Mouse (Mus musculus) hindbrain, embryonic 14.5 days (tissue): Measurements from ENCODE around the gene Tas2r119. TPM values are rescaled to one million over a fixed set of nuclear protein-coding genes. Genes with fewer than 3 reads are reported as not detected.
"Not testable (repeated sequence)": the region's sequence is repeated elsewhere in the genome, so short reads cannot be mapped to it uniquely, and the experiment has no call there.

Experiments
- ATAC-seq: fragments of 200-750 bp; cut with Nextera tagmentation; 2 replicates; pipeline ENCODE4 v1.8.0; 2017; ENCODE audit warnings: moderate number of reproducible peaks, mild to moderate bottlenecking, moderate TSS enrichment, moderate library complexity; ENCODE audit not compliant: low FRiP score
- DNase-seq: peaks from one replicate; pipeline ENCODE4 v3.0.0-alpha.2; 2015; ENCODE audit warnings: low spot score
- H3K27ac ChIP-seq: fragments of 300-500 bp; sonication (generic); 2 replicates; pipeline ENCODE4 v1.5.1; 2014; ENCODE audit warnings: mild to moderate bottlenecking, moderate library complexity
- H3K27me3 ChIP-seq: fragments of 300-500 bp; sonication (generic); 2 replicates; pipeline ENCODE4 v1.6.1; 2014; ENCODE audit warnings: mild to moderate bottlenecking, low read length, mixed read lengths; ENCODE audit not compliant: control insufficient read depth, insufficient read depth
- H3K36me3 ChIP-seq: fragments of 300-500 bp; sonication (generic); replicated peaks from 2 replicates; pipeline ENCODE4 v1.6.1; 2014; ENCODE audit not compliant: control insufficient read depth, insufficient read depth
- H3K4me1 ChIP-seq: fragments of 300-500 bp; sonication (generic); replicated peaks from 2 replicates; pipeline ENCODE4 v1.6.1; 2014; ENCODE audit warnings: antibody characterized with exemption, low read length, mixed read lengths; ENCODE audit not compliant: control insufficient read depth, insufficient read depth
- H3K4me2 ChIP-seq: fragments of 300-500 bp; sonication (generic); replicated peaks from 2 replicates; pipeline ENCODE4 v1.6.1; 2014; ENCODE audit warnings: mild to moderate bottlenecking, moderate library complexity
- H3K4me3 ChIP-seq: fragments of 300-500 bp; sonication (generic); replicated peaks from 2 replicates; pipeline ENCODE4 v1.5.1; 2014; ENCODE audit warnings: mild to moderate bottlenecking, low read length
- H3K9ac ChIP-seq: fragments of 300-500 bp; sonication (generic); 2 replicates; pipeline ENCODE4 v1.6.1; 2014
- H3K9me3 ChIP-seq: fragments of 300-500 bp; sonication (generic); 2 replicates; pipeline ENCODE4 v1.6.1; 2016; ENCODE audit warnings: low read length; ENCODE audit not compliant: control insufficient read depth
- WGBS: fragments of 180-500 bp; shearing (Covaris S2); extraction: QIAGEN DNeasy Blood & Tissue Kit; methylation state at CpG from one replicate; pipeline ENCODE4 v1.1.7; 2014; 5-methylcytosine and 5-hydroxymethylcytosine counted together
- polyA plus RNA-seq: library from polyadenylated mRNA; unstranded; fragments of >200 nt; fragmentation: Nextera tagmentation; extraction: Ambion mirVana; gene quantifications from 2 replicates; pipeline ENCODE4 v1.2.1, GENCODE M21; 2014

Gene Tas2r119
- polyA plus RNA-seq, 1 experiment from 2014 or later: not detected

- Histone ChIP-seq H3K9me3 (no peaks in the 10 kb centered on the region), H3K4me1 (0 out of 2 replicates have a peak, but pooled peaks cover 3% of the 10 kb centered on the region), H3K9ac (no peak overlapping the region), H3K27ac (no peak overlapping the region), H3K4me3 (no peak overlapping the region), H3K4me2 (no peak overlapping the region), H3K27me3 (no peaks in the 10 kb centered on the region), H3K36me3 (no peaks in the 10 kb centered on the region)
- DNase-seq (no peak), ATAC-seq (no peak)
- WGBS: 60% methylated on average over 5 of the region's 5 CpGs
Measured at GRCm38 (mm10) chr15:32198561-32198960, 21.5 kb downstream of the Tas2r119 start.

DNA sequence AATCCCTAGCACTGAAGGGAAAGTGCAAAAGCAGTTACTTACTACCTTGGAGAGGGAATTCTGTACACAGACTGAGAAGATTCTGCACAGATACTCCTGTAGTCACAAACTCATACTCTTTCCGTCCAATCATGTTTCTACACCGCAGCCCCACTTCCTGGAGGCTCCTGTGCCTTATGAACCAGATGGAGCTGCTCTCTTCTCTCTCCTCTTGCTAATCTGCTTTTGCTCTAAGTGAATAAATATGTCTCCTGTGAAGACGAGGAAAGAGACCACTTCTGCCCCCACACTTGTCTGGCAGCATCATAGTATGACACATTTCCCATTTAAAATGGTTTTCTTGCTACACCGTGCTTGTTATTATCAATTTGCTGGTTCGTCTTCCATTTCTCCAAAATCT is 26.2 kb downstream of the Tas2r119 start:
- no peak overlapping the region for H3K9ac ChIP-seq
- H3K27me3 ChIP-seq: no peaks in the 10 kb centered on the region
- H3K27ac ChIP-seq: no peak overlapping the region
- WGBS: 89% methylated on average over 5 of the region's 5 CpGs
- ATAC-seq (no peak), DNase-seq (no peak)
- no peaks in the 10 kb centered on the region for H3K9me3 ChIP-seq
- no peak overlapping the region for H3K4me3 ChIP-seq
- H3K4me2 ChIP-seq: no peak overlapping the region
- 0 out of 2 replicates have a peak, but pooled peaks cover 3% of the 10 kb centered on the region for H3K4me1 ChIP-seq
- no peaks in the 10 kb centered on the region for H3K36me3 ChIP-seq

DNA sequence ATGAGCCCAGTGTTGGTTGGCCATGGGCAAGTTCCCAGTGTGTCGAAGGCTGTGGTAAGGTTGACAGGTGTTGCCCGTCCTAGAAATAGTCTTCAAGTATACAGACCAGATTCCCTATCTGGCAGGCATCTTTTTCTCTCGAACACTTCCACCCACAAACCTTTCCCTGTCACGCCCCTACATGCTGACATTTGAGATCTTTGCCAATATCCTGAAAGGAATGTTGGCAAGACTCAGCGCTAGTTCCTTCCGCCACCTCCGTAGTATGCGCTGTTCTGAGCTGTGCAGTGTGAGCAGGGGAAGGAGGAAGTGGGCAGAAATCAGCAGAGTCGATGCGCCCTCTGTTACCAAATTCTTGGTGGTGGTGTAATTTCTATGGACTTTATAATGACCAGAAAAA is 27.8 kb downstream of the Tas2r119 start:
- no peaks in the 10 kb centered on the region for H3K4me1 ChIP-seq
- no peak overlapping the region for H3K4me2 ChIP-seq
- no peak overlapping the region for H3K4me3 ChIP-seq
- 94% methylated on average over 10 of the region's 10 CpGs for WGBS
- H3K9me3 ChIP-seq: no peaks in the 10 kb centered on the region
- DNase-seq (no peak), ATAC-seq (no peak)
- no peaks in the 10 kb centered on the region for H3K27me3 ChIP-seq
- H3K9ac ChIP-seq: no peak overlapping the region
- H3K27ac ChIP-seq: no peak overlapping the region
- no peaks in the 10 kb centered on the region for H3K36me3 ChIP-seq

- H3K9ac ChIP-seq, H3K36me3 ChIP-seq, H3K4me1 ChIP-seq, H3K4me3 ChIP-seq, H3K9me3 ChIP-seq, H3K4me2 ChIP-seq, H3K27ac ChIP-seq, DNase-seq, ATAC-seq, H3K27me3 ChIP-seq: not testable (repeated sequence)
- 96% methylated on average over 10 of the region's 10 CpGs for WGBS
Measured at GRCm38 (mm10) chr15:32214687-32215086, 37.6 kb downstream of the Tas2r119 start.

DNA sequence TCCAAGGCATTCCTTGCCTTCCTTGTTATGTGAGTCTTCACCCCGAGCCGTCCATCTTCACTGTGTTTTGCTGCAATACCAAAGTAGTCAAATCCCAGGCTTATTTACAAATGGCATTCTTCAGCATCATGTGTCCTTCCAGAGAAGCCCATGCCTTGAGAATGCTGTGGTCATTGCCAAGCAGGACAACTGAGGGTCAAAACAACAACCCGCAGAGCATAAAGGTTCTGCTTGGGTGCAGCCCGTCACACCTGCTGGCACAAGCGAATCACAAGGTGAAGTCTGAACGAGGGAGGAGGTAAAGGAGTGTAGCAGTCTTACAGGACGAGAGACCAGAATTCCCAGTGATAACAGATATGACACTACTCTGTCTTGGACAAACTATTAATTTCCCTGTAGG is 45.9 kb downstream of the Tas2r119 start:
- DNase-seq (no peak), ATAC-seq (no peak)
- no peak overlapping the region for H3K27ac ChIP-seq
- no peak overlapping the region for H3K4me2 ChIP-seq
- no peaks in the 10 kb centered on the region for H3K27me3 ChIP-seq
- no peak overlapping the region for H3K9ac ChIP-seq
- H3K36me3 ChIP-seq: no peaks in the 10 kb centered on the region
- H3K4me1 ChIP-seq: no peaks in the 10 kb centered on the region
- no peak overlapping the region for H3K4me3 ChIP-seq
- no peaks in the 10 kb centered on the region for H3K9me3 ChIP-seq
- 90% methylated on average over 7 of the region's 7 CpGs for WGBS

DNA sequence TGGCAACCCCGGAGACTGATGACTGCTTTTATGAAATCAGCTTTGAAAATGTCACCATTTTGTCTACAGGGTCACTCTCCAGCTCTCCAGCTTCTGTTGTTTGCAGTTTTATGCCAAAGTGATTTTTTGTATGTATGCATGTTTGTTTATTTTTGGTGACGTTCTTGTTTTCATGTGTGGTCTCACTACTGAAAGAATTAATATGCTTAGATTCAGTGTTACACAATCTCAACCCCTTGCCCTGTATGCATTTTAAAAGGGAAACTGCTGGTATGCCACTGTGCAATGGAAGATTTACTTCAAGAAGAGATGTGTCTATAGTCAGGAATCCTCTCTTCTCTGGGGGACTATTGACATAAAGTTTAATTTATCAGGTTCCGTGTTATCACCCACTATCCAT is 48.3 kb downstream of the Tas2r119 start:
- Histone ChIP-seq H3K27ac (no peak overlapping the region), H3K9ac (no peak overlapping the region), H3K27me3 (no peaks in the 10 kb centered on the region), H3K4me3 (no peak overlapping the region), H3K4me2 (no peak overlapping the region), H3K9me3 (no peaks in the 10 kb centered on the region), H3K36me3 (no peaks in the 10 kb centered on the region), H3K4me1 (no peaks in the 10 kb centered on the region)
- no peak for DNase-seq
- 90% methylated on average over 3 of the region's 3 CpGs for whole genome bisulfite sequencing
- ATAC-seq: no peak

DNA sequence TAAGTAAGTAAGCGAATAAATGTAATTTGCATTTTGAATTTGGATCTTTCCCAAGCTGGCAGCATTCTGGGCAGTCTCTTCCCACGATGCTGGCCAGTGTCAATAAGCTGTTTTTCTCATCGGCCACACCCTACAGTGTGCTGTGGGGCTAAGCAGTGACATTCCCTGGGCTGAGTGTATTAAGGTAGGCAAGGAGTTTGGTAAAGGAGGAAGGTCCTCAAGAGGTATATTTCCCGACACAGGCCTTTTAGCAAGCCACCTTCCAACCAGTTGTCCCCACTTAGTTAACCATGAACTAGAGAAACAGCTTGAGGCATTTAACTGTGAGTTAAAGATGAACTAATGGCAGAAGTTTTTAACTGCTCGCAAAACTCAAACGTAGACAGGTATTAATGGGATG is 49.3 kb downstream of the Tas2r119 start:
- no peak for ATAC-seq
- Histone ChIP-seq H3K36me3 (no peaks in the 10 kb centered on the region), H3K4me1 (no peaks in the 10 kb centered on the region), H3K4me2 (no peak overlapping the region), H3K9me3 (no peaks in the 10 kb centered on the region), H3K9ac (no peak overlapping the region), H3K4me3 (no peak overlapping the region), H3K27me3 (no peaks in the 10 kb centered on the region), H3K27ac (no peak overlapping the region)
- 84% methylated on average over 6 of the region's 6 CpGs for WGBS
- DNase-seq: no peak

GRCm38 (mm10) chr15:32226888-32227395 is 49.9 kb downstream of the Tas2r119 start:
- Histone ChIP-seq H3K9me3 (no peaks in the 10 kb centered on the region), H3K4me2 (no peak overlapping the region), H3K27me3 (no peaks in the 10 kb centered on the region), H3K4me3 (no peak overlapping the region), H3K27ac (no peak overlapping the region), H3K9ac (no peak overlapping the region), H3K36me3 (no peaks in the 10 kb centered on the region), H3K4me1 (no peaks in the 10 kb centered on the region)
- WGBS: 92% methylated on average over 7 of the region's 7 CpGs
- DNase-seq: no peak
- no peak for ATAC-seq
